Comparison of ENCODE assay signal across 8 mouse cellular contexts in genomic region chr10:7667342-7667802, GRCm38 (mm10). TPM values are rescaled to one million over a fixed set of nuclear protein-coding genes. Genes with fewer than 3 reads are reported as not detected.
DNase-seq lines count a peak whose midpoint lies in the region; ATAC-seq lines count a peak whose summit lies in the region.

Nup43 (plus strand) TSS chr10:7667503.

- H3K9me3 ChIP-seq in embryonic facial prominence, embryonic 14.5 days (ENCODE audit: control insufficient read depth, low read length) = no peaks in the 10 kb centered on the region
- H3K9me3 ChIP-seq in kidney, embryonic 14.5 days (ENCODE audit: control insufficient read depth, low read length) = no peaks in the 10 kb centered on the region
- no peaks in the 10 kb centered on the region for H3K9me3 ChIP-seq in limb, embryonic 15.5 days

- ATAC-seq in embryonic facial prominence, embryonic 14.5 days (ENCODE audit: low read depth) = peak; percentile 87
- peak; percentile 80; the same call in 1 of the 2 replicates for ATAC-seq in kidney, embryonic 14.5 days (ENCODE audit: low FRiP score, low TSS enrichment)
- peak; percentile 84 for ATAC-seq in limb, embryonic 15.5 days (ENCODE audit: insufficient number of reproducible peaks, low FRiP score, low TSS enrichment, low read depth)

- H3K4me2 ChIP-seq in embryonic facial prominence, embryonic 14.5 days (ENCODE audit: low read depth, low read length) = peak within 1 kb of the TSS; percentile 69
- H3K4me2 ChIP-seq in kidney, embryonic 14.5 days (replicated peaks; ENCODE audit: low read depth, low read length) = peak within 1 kb of the TSS; percentile 51
- H3K4me2 ChIP-seq in limb, embryonic 15.5 days = peak within 1 kb of the TSS; percentile 73

- H3K36me3 ChIP-seq in embryonic facial prominence, embryonic 14.5 days (ENCODE audit: control insufficient read depth, insufficient read depth, low read length) = peaks cover 24% of the 10 kb centered on the region
- peaks cover 22% of the 10 kb centered on the region; the same call in 1 of the 2 replicates for H3K36me3 ChIP-seq in kidney, embryonic 14.5 days (ENCODE audit: control insufficient read depth, insufficient read depth, low read length)
- peaks cover 22% of the 10 kb centered on the region for H3K36me3 ChIP-seq in limb, embryonic 15.5 days

- DNase-seq in 3T3-L1 (ENCODE audit: low read depth, low spot score) = peak; percentile 91
- DNase-seq in adrenal gland, postnatal 4 days (ENCODE audit: low spot score in 2 of 2) = peak; percentile 77 to 78
- peak; percentile 96 for DNase-seq in embryonic facial prominence, embryonic 14.5 days (ENCODE audit: low spot score)
- DNase-seq in heart, adult 8-10 months (ENCODE audit: low spot score) = peak; percentile 95
- DNase-seq in monocyte, adult 2 months (ENCODE audit: low read depth in 1 of 2, low spot score in 2 of 2) = peak; percentile 64 to 76
- peak; percentile 88 to 91 for DNase-seq in spleen, postnatal 36 days (ENCODE audit: low spot score in 2 of 2)

- H3K9ac ChIP-seq in embryonic facial prominence, embryonic 14.5 days (ENCODE audit: low read depth, low read length) = peak within 1 kb of the TSS; percentile 75
- H3K9ac ChIP-seq in kidney, embryonic 14.5 days (ENCODE audit: low read depth, low read length) = peak within 1 kb of the TSS; percentile 67; the same call in 1 of the 2 replicates
- peak within 1 kb of the TSS; percentile 63 for H3K9ac ChIP-seq in limb, embryonic 15.5 days

- peak within 1 kb of the TSS; percentile 82 for H3K4me3 ChIP-seq in embryonic facial prominence, embryonic 14.5 days (ENCODE audit: low read depth, low read length)
- peak within 1 kb of the TSS; percentile 73 for H3K4me3 ChIP-seq in kidney, embryonic 14.5 days (ENCODE audit: low read length)
- peak within 1 kb of the TSS; percentile 81 for H3K4me3 ChIP-seq in limb, embryonic 15.5 days

- WGBS in embryonic facial prominence, embryonic 14.5 days = under 1% methylated on average over 22 of the region's 24 CpGs
- WGBS in kidney, embryonic 14.5 days = under 1% methylated on average over 24 of the region's 24 CpGs
- 0% methylated on average over 24 of the region's 24 CpGs for WGBS in limb, embryonic 15.5 days

- no peaks in the 10 kb centered on the region for H3K27me3 ChIP-seq in embryonic facial prominence, embryonic 14.5 days (replicated peaks; ENCODE audit: control insufficient read depth, insufficient read depth, low read length)
- H3K27me3 ChIP-seq in kidney, embryonic 14.5 days (ENCODE audit: control insufficient read depth, insufficient read depth, low read length) = no peaks in the 10 kb centered on the region
- no peaks in the 10 kb centered on the region for H3K27me3 ChIP-seq in limb, embryonic 15.5 days

- peak within 1 kb of the TSS; percentile 67 for H3K27ac ChIP-seq in embryonic facial prominence, embryonic 14.5 days (replicated peaks; ENCODE audit: low read depth, low read length)
- peak within 1 kb of the TSS; percentile 71; the same call in 1 of the 2 replicates for H3K27ac ChIP-seq in kidney, embryonic 14.5 days (ENCODE audit: low read depth, low read length)
- peak within 1 kb of the TSS; percentile 85 for H3K27ac ChIP-seq in limb, embryonic 15.5 days

- H3K4me1 ChIP-seq in embryonic facial prominence, embryonic 14.5 days (ENCODE audit: control insufficient read depth, insufficient read depth, low read length) = peaks cover 14% of the 10 kb centered on the region
- H3K4me1 ChIP-seq in kidney, embryonic 14.5 days (ENCODE audit: control insufficient read depth, insufficient read depth, low read length) = peaks cover 6% of the 10 kb centered on the region; the same call in 1 of the 2 replicates
- peaks cover 15% of the 10 kb centered on the region; the same call in 1 of the 2 replicates for H3K4me1 ChIP-seq in limb, embryonic 15.5 days

RNA-seq across cellular contexts. Expression of gene Nup43, which starts in this region (rescaled TPM):
- 10 to 100 TPM; 16.2 to 16.3 TPM for total RNA-seq in adrenal gland, postnatal 4 days (2021)
- 37.0 and 41.8 TPM in 2 replicates for polyA plus RNA-seq in embryonic facial prominence, embryonic 14.5 days (2014; fragmentation: Nextera tagmentation; extraction: Ambion mirVana)
- total RNA-seq in heart, adult 8-10 months (2022) = 1 to 10 TPM; 4.9 to 7.1 (median 6.0) TPM
- 70.1 and 71.3 TPM in 2 replicates for polyA plus RNA-seq in kidney, embryonic 14.5 days (2014; fragmentation: Nextera tagmentation; extraction: Ambion mirVana)
- polyA plus RNA-seq in limb, embryonic 15.5 days (2015; fragmentation: Nextera tagmentation; extraction: Ambion mirVana) = 39.3 and 41.4 TPM in 2 replicates

Comparison
In these comparisons a context has a peak if more than half of its experiments do, and no peak if none do; other contexts are left out.
1. Peak in every context shown above with its lines: DNase-seq, ATAC-seq, H3K4me3 ChIP-seq and H3K27ac ChIP-seq.